Mouse (Mus musculus): ENCODE data around the gene Misp.

GRCm38 (mm10) chr10:79852827-79853226 lies 32.0 kb downstream of the Misp start:
- TF ChIP-seq POLR2A (IDR thresholded peaks at IDR 0.05; ENCODE audit: borderline replicate concordance, insufficient read depth, low read length) (no peak), CTCF (IDR thresholded peaks at IDR 0.05; ENCODE audit: borderline replicate concordance, insufficient read depth, low read depth, low read length) (no peak)

All from cerebellum, adult 2 months (tissue).